Mouse (Mus musculus): ENCODE data around the gene Cxcl10.

The Cxcl10 gene

DNA sequence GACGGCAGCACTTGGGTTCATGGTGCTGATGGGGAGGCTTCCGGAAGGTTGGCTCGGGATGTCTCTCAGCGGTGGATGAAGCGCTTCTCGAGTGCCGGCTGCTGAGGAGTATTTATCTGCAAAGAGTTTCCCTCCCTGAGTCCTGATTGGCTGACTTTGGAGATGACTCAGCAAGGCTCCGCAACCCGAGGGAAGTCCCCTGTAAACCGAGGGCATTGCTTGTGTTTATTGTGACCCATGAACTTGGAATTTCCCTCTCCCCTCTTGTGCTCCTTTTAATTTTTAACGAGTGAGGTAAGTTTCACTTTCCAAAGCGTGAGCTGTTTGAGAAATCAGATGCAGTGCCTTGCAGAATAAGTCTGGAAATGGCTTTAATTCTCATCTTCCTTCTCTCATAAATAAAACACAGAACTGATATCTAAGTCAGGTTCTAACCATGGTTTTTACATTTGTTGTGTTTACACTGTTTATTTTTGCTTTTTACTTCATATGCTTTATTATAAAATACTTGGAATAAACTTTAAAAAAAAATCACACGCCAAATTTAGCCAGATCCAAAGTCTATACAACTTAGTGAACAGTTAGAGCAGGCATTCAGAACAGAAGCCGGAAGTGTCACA lies at the start of gene Cxcl10:
Gene Cxcl10 (minus strand): TSS at position 96 of the 620 bp plus-strand sequence.
- in situ Hi-C loops (cut with MboI, MseI), result no loop called here

DNA sequence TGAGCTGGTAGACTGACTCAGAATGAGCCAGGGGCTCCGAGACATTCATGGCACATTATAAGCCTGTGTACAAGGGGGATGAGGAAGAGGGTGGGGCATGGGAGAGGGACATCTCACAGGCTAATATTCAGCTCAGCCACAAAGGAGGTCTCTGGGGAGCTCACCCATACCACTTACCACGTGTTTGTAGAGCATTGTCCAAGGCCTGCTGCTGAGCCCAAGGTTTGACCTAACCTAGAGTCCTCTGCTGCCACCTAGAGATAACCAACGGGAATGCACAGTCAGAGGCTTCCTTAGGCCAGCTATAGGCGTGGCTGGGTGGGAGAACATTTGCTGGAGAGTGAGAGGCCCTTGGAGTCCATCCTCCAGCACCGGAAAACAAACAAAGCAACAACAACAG lies 49.5 kb upstream of the Cxcl10 start:
- in situ Hi-C loops (cut with MboI, MseI), result no loop called here

- in situ Hi-C loops (cut with MboI, MseI), result no loop called here
Measured at GRCm38 (mm10) chr5:92396476-92396875, 47.8 kb upstream of the Cxcl10 start.

- in situ Hi-C loops (cut with MboI, MseI), result no loop called here
Measured at GRCm38 (mm10) chr5:92395764-92396163, 47.1 kb upstream of the Cxcl10 start.

DNA sequence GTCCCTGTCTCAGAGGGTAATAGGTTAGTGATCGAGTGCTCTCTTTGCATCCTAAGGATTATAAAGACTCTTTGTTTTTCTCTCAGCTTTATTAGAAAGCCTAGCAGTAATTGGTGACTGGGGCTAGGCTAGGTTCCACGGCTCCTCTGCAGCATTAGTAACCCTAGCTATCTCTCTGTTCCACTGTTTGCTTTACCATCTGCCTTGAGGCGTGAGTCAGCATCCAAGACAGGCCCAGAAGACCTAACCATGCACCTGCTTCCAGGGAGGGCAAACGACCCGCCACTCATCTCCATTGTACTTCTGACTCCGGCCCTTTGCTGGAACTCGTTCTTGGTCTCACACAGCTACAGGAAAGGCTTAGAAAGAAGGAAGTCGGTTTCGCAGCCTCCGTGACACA lies 45.2 kb upstream of the Cxcl10 start:
- in situ Hi-C loops (cut with MboI, MseI), result no loop called here

GRCm38 (mm10) chr5:92392542-92392941 lies 43.9 kb upstream of the Cxcl10 start:
- in situ Hi-C loops (cut with MboI, MseI), result no loop called here

GRCm38 (mm10) chr5:92390615-92391014 lies 41.9 kb upstream of the Cxcl10 start:
- in situ Hi-C loops (cut with MboI, MseI), result no loop called here

DNA sequence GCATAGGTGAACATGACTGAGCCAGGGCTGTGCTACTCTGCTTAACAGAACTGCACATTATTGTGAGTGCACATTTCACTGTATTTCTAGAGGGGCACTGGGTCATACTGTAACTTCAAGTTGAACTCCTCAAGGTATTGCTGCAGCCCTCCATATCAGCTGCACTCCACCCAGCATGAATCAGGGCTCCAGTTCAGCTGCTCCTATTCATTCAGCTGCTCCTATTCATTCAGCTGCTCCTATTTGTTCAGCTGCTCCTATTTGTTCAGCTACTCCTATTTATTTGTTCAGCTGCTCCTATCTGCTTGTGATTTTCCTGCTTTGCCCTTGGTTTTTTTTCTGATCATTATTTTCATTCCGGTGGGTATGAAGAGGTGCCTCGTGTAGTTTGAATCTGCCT lies 41.3 kb upstream of the Cxcl10 start:
- in situ Hi-C loops (cut with MboI, MseI), result no loop called here

GRCm38 (mm10) chr5:92387433-92387832 lies 38.7 kb upstream of the Cxcl10 start:
- in situ Hi-C loops (cut with MboI, MseI), result no loop called here

DNA sequence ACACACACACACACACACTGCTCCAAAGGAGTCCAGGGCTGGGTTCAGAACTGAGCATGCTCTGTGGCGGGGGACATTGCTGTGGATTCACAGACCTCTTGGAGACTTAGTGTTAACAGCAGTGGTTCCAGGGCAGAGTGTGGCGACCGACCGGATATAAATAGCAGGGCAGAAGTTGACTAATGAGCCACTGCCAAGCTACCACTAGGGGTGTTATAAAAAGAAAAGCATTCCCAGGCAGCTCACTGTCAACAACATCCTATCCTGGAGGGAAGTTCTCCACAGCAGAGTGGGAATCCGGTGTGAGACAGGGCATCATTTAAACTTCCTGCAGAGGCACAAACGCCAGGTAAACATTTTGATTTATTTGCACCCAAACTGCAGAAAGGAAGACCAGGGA lies 38.0 kb upstream of the Cxcl10 start:
- in situ Hi-C loops (cut with MboI, MseI), result no loop called here

DNA sequence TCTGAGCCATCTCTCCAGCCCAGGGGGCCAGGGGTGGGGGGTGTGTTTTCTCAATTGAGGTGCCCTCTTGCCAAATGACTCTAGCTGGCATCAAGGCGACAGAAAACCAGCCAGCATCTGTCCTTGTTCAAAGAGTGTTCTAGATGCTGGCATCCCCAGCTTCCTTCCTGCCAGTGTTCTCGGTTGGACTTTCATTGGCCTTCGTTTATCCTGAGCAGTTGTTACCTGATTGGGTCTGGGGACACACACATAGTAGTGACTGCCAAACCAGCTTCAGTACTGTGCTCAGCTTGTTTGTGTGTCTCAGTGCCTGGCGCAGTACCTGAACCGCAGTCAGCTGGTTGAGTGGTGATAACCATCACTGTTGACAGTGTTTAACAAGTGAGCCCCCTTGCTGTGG lies 37.4 kb upstream of the Cxcl10 start:
- in situ Hi-C loops (cut with MboI, MseI), result no loop called here

GRCm38 (mm10) chr5:92384855-92385254 lies 36.2 kb upstream of the Cxcl10 start:
- in situ Hi-C loops (cut with MboI, MseI), result loop anchor here in 1 of 2 experiments (5.0 kb wide), 1 partner anchor 73 kb away; the partner anchor contains the start of gene Sdad1

- in situ Hi-C loops (cut with MboI, MseI), result loop anchor here in 1 of 2 experiments (5.0 kb wide), 1 partner anchor 71 kb away; the partner anchor contains the start of gene Sdad1
Measured at GRCm38 (mm10) chr5:92383747-92384146, 35.1 kb upstream of the Cxcl10 start.

DNA sequence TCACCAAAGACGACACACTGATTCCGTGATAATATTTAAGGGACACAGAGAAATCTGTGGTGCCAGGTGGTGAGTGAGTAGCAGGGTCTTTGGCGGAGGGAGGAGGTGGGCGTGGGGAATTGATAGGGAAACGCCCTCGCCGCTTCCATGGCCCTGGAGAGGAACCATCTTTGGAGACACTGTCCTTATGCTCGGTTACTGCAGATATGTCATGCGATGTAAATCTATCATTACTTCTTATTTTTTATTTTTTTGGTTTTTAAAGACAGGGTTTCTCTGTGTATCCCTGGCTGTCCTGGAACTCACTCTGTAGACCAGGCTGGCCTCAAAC lies 33.6 kb upstream of the Cxcl10 start:
- in situ Hi-C loops (cut with MboI, MseI), result loop anchor here in 1 of 2 experiments (5.0 kb wide), 1 partner anchor 70 kb away; the partner anchor contains the start of gene Sdad1

DNA sequence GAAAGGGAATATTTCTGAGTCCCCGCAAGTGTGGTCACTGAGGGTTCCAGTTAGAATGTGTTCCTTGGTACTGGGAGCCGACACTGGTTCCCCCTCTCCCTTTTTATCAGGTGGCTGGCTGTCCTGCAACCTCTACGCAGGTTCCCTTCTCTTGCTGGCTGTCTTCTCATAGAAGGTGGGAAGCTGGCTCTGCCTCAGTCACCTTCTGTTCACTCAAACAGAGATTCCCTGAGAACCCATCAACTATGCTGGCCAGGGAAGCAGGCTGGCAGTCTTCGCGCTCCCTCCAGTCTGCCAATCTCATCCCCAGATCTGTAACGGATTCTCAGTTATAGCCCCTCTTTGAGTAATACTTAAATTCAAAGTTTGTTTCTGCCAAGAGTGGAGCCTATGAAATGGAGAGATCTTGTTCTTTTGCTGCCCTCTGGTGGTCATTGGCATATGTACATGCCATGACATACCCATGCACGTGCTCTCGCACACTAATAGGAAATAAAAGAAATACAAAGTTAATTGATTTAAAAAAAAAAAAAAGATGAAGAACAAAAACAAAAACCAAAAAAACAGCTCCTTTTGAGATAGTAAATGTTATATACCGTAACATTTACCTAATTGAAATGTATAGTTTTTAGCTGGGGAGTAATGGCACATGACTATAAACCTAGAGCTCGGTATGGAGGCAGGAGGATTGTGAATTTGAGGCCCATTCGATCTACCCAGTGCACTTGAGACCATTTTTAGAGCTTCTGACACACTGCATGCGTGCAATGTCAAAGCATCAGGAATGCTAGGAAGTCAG lies 33.1 kb upstream of the Cxcl10 start:
- in situ Hi-C loops (cut with MboI, MseI), result loop anchor here in 1 of 2 experiments (5.0 kb wide), 1 partner anchor 69 kb away; the partner anchor contains the start of gene Sdad1

- in situ Hi-C loops (cut with MboI, MseI), result loop anchor here in 1 of 2 experiments (5.0 kb wide), 1 partner anchor 60 kb away; no protein-coding TSS in a partner anchor
Measured at GRCm38 (mm10) chr5:92376795-92377405, 28.2 kb upstream of the Cxcl10 start.

DNA sequence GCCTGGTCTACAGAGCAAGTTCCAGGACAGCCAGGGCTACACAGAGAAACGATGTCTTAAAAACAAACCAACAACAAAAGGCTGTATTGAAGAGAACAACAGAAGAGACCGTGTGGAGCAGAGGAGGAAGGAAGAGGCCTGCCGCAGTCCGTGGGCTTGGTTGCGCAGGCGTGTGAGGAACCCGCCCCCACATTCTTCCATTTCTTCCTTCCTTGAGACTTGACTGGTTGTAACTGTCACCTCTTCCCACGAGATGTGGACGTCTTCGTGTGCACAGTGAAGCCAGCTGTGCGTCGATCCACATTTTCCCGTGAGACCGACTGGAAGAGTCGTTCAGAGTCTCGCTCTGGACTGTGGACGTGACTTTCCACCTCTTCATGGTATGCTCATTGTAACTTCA lies 26.7 kb upstream of the Cxcl10 start:
- in situ Hi-C loops (cut with MboI, MseI), result loop anchor here in 1 of 2 experiments (5.0 kb wide), 1 partner anchor 58 kb away; no protein-coding TSS in a partner anchor

GRCm38 (mm10) chr5:92374721-92375142 lies 26.0 kb upstream of the Cxcl10 start:
- in situ Hi-C loops (cut with MboI, MseI), result loop anchor here in 1 of 2 experiments (5.0 kb wide), 1 partner anchor 57 kb away; no protein-coding TSS in a partner anchor

GRCm38 (mm10) chr5:92372605-92373004 lies 23.9 kb upstream of the Cxcl10 start:
- in situ Hi-C loops (cut with MboI, MseI), result no loop called here

DNA sequence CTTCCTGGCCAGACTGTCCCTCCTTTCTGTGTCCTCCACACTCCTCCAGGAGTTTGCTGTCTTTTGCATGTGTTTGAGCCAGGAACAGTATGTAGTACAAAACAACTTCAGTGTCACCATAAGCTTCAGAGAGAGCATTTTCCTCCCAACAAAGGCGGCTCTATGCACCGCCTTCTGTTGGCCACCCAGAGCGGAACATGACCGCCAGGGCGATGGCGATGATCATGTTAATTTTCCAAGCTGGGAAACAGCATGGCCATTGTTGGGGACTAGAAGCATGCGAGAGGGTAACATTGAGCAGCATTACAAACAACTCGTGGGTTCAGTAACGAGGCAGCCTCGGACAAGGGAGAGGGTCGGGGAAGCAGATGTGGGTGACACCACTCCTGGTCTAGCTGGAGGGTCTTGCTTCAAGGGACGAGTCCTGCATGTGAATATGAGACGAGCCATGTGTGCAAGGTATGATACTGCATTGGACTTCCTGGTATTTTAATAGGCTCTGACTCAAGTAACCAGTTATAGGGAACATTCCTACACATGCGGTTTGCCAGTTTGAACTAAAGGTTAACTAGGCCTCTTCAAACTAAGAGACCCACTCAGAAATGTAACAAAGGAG lies 22.8 kb upstream of the Cxcl10 start:
- in situ Hi-C loops (cut with MboI, MseI), result no loop called here

GRCm38 (mm10) chr5:92370891-92371290 lies 22.2 kb upstream of the Cxcl10 start:
- in situ Hi-C loops (cut with MboI, MseI), result no loop called here

DNA sequence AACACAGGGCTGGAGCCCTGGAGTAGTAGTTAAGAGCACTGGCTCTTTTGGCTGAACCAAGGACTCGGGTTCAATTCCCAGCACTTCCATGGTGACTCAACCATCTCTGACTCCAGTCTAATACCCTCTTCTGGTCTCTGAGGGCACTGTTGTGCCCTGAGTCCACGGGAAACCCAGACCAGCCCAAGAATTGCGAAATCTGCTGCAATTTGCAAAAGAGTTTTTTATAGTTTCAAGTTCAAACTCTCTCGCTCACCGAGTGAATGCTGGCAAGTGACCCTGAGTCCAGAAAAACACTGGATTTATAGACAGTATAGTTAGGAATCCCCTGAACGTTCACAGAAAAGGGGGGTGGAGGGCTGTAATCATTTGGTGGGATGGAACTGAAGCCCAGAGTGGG lies 21.7 kb upstream of the Cxcl10 start:
- in situ Hi-C loops (cut with MboI, MseI), result no loop called here

Measured in T-helper 17 cell (primary cell).